Mouse (Mus musculus) erythroblast, embryonic 14.5 days (primary cell): ENCODE data around the gene Igflr1.

Experiments
- GATA1 ChIP-seq: IDR thresholded peaks from 2 replicates; pipeline ENCODE4 v1.6.1; 2012; ENCODE audit warnings: low read length, inconsistent platforms, mixed read lengths
- TAL1 ChIP-seq: IDR thresholded peaks from 3 replicates; pipeline ENCODE4 v1.6.1; 2012; ENCODE audit warnings: low read length, inconsistent platforms, mixed read lengths

GRCm38 (mm10) chr7:30525954-30526353, 39.3 kb upstream of the Igflr1 start:
- TF ChIP-seq GATA1 (no peak), TAL1 (no peak)
